Mouse (Mus musculus): ENCODE measurements around the gene Rap1gap2. TPM values are rescaled to one million over a fixed set of nuclear protein-coding genes. Genes with fewer than 3 reads are reported as not detected.

The Rap1gap2 gene
- total RNA-seq, 2 experiments from 2014 or later, result 16.9 to 18.0 TPM

- DNase-seq (ENCODE audit: low spot score in 2 of 2), result no peak
These were observed 33.6 kb downstream of the Rap1gap2 start for GRCm38 (mm10) chr11:74577068-74577467.

GRCm38 (mm10) chr11:74575940-74576339 is 34.8 kb downstream of the Rap1gap2 start:
- DNase-seq (ENCODE audit: low spot score in 2 of 2), result no peak

GRCm38 (mm10) chr11:74574768-74575434 is 35.8 kb downstream of the Rap1gap2 start:
- DNase-seq (ENCODE audit: low spot score in 2 of 2), result no peak

GRCm38 (mm10) chr11:74572459-74573061 is 38.2 kb downstream of the Rap1gap2 start:
- DNase-seq (ENCODE audit: low spot score in 2 of 2), result peak in 1 of 2 experiments; percentile 31

GRCm38 (mm10) chr11:74569735-74570134 is 41.0 kb downstream of the Rap1gap2 start:
- DNase-seq (ENCODE audit: low spot score in 2 of 2), result no peak

GRCm38 (mm10) chr11:74568463-74568862 is 42.3 kb downstream of the Rap1gap2 start:
- no peak for DNase-seq (ENCODE audit: low spot score in 2 of 2)

GRCm38 (mm10) chr11:74568004-74568403 is 42.7 kb downstream of the Rap1gap2 start:
- DNase-seq (ENCODE audit: low spot score in 2 of 2), result no peak

- no peak for DNase-seq (ENCODE audit: low spot score in 2 of 2)
These were observed 44.3 kb downstream of the Rap1gap2 start for GRCm38 (mm10) chr11:74566326-74566874.

GRCm38 (mm10) chr11:74561392-74561791 is 49.3 kb downstream of the Rap1gap2 start:
- DNase-seq (ENCODE audit: low spot score in 2 of 2), result no peak

GRCm38 (mm10) chr11:74560600-74561227 is 50.0 kb downstream of the Rap1gap2 start:
- DNase-seq (ENCODE audit: low spot score in 2 of 2), result no peak

- no peak for DNase-seq (ENCODE audit: low spot score in 2 of 2)
These were observed 50.8 kb downstream of the Rap1gap2 start for GRCm38 (mm10) chr11:74559793-74560433.

GRCm38 (mm10) chr11:74558933-74559332 is 51.8 kb downstream of the Rap1gap2 start:
- DNase-seq (ENCODE audit: low spot score in 2 of 2), result no peak

GRCm38 (mm10) chr11:74557456-74558230 is 53.1 kb downstream of the Rap1gap2 start:
- DNase-seq (ENCODE audit: low spot score in 2 of 2), result no peak

- no peak for DNase-seq (ENCODE audit: low spot score in 2 of 2)
These were observed 54.9 kb downstream of the Rap1gap2 start for GRCm38 (mm10) chr11:74555716-74556374.

GRCm38 (mm10) chr11:74554683-74555341 is 55.9 kb downstream of the Rap1gap2 start:
- no peak for DNase-seq (ENCODE audit: low spot score in 2 of 2)

- DNase-seq (ENCODE audit: low spot score in 2 of 2), result no peak
These were observed 59.1 kb downstream of the Rap1gap2 start for GRCm38 (mm10) chr11:74551568-74551967.

- no peak for DNase-seq (ENCODE audit: low spot score in 2 of 2)
These were observed 60.1 kb downstream of the Rap1gap2 start for GRCm38 (mm10) chr11:74550615-74551102.

- no peak for DNase-seq (ENCODE audit: low spot score in 2 of 2)
These were observed 61.8 kb downstream of the Rap1gap2 start for GRCm38 (mm10) chr11:74548781-74549382.
